Mouse (Mus musculus) adrenal gland, postnatal 4 days (tissue): ENCODE measurements around the gene Cyp21a1. TPM values are rescaled to one million over a fixed set of nuclear protein-coding genes. Genes with fewer than 3 reads are reported as not detected.
"Not testable (repeated sequence)": the region's sequence is repeated elsewhere in the genome, so short reads cannot be mapped to it uniquely, and the experiment has no call there.

Source experiments
- DNase-seq, 2 experiments: peaks; one replicate each; pipeline ENCODE4 v3.0.0; 2021 to 2022; ENCODE audit warnings: low spot score in 2 of 2, mixed read lengths in 2 of 2
- long read RNA-seq, 2 experiments: library from polyadenylated mRNA; stranded (forward); transcript quantifications; one replicate each; pipeline ENCODE4 v2.0.0; 2021
- total RNA-seq, 2 experiments: library from RNA; stranded (reverse); gene quantifications; 2 replicates each; pipeline ENCODE4 v1.2.3; 2021

Gene Cyp21a1
- total RNA-seq: 1,000 to 10,000 TPM; 3,967 to 4,457 TPM
- long read RNA-seq, experiment 1, transcript Cyp21a1-201 (10 exons, 2,058 nt): major isoform, 5,985 of 7,862 reads
- long read RNA-seq, experiment 1, partial matches to known transcripts: 757 of 7,862 reads
- long read RNA-seq, experiment 1, other reads (novel, unspliced or antisense): 1,120 of 7,862 reads
- long read RNA-seq, experiment 2, transcript Cyp21a1-201 (10 exons, 2,058 nt): major isoform, 7,162 of 9,490 reads
- long read RNA-seq, experiment 2, partial matches to known transcripts: 1,121 of 9,490 reads
- long read RNA-seq, experiment 2, other reads (novel, unspliced or antisense): 1,207 of 9,490 reads

GRCm38 (mm10) chr17:34804301-34804700 is at the start of gene Cyp21a1:
Cyp21a1 (minus strand) TSS chr17:34804561.
- not testable (repeated sequence) for DNase-seq

GRCm38 (mm10) chr17:34853511-34853910 is 49.1 kb upstream of the Cyp21a1 start:
- DNase-seq: no peak

GRCm38 (mm10) chr17:34850517-34851125 is 46.3 kb upstream of the Cyp21a1 start:
- DNase-seq: no peak

- DNase-seq: peak; percentile 96 to 98
Observed at GRCm38 (mm10) chr17:34849722-34850516, 45.6 kb upstream of the Cyp21a1 start, which contains the start of the genes Skiv2l and Nelfe. Skiv2l (minus strand) TSS chr17:34850210. Nelfe (plus strand) TSS chr17:34850391.

GRCm38 (mm10) chr17:34847615-34848014 is 43.3 kb upstream of the Cyp21a1 start:
- DNase-seq: no peak

- no peak for DNase-seq
Observed at GRCm38 (mm10) chr17:34847192-34847591, 42.8 kb upstream of the Cyp21a1 start.

- DNase-seq: no peak
Observed at GRCm38 (mm10) chr17:34844884-34845283, 40.5 kb upstream of the Cyp21a1 start.

- no peak for DNase-seq
Observed at GRCm38 (mm10) chr17:34840736-34841307, 36.5 kb upstream of the Cyp21a1 start.

- no peak for DNase-seq
Observed at GRCm38 (mm10) chr17:34838785-34839184, 34.4 kb upstream of the Cyp21a1 start.

GRCm38 (mm10) chr17:34837464-34838324 is 33.3 kb upstream of the Cyp21a1 start:
- no peak for DNase-seq

GRCm38 (mm10) chr17:34836856-34837221 is 32.5 kb upstream of the Cyp21a1 start, which contains the start of the genes Stk19 and Dxo:
Stk19 (minus strand) TSS chr17:34836945.
Dxo (plus strand) TSS chr17:34837019.
- DNase-seq: peak; percentile 91 to 92

- no peak for DNase-seq
Observed at GRCm38 (mm10) chr17:34836155-34836855, 31.9 kb upstream of the Cyp21a1 start.

- DNase-seq: not testable (repeated sequence)
Observed at GRCm38 (mm10) chr17:34830776-34831175, 26.4 kb upstream of the Cyp21a1 start.

- DNase-seq: no peak
Observed at GRCm38 (mm10) chr17:34814818-34815370, 10.5 kb upstream of the Cyp21a1 start.

- not testable (repeated sequence) for DNase-seq
Observed at GRCm38 (mm10) chr17:34813747-34814146, 9.4 kb upstream of the Cyp21a1 start.

- no peak for DNase-seq
Observed at GRCm38 (mm10) chr17:34811275-34811674, 6.9 kb upstream of the Cyp21a1 start.

- not testable (repeated sequence) for DNase-seq
Observed at GRCm38 (mm10) chr17:34810811-34811210, 6.5 kb upstream of the Cyp21a1 start.

GRCm38 (mm10) chr17:34810411-34810810 is 6.0 kb upstream of the Cyp21a1 start:
- DNase-seq: not testable (repeated sequence)

- DNase-seq: no peak
Observed at GRCm38 (mm10) chr17:34808599-34809205, 4.3 kb upstream of the Cyp21a1 start.
